Mouse (Mus musculus) midbrain, postnatal 0 days (tissue): ENCODE measurements around the gene Vash1. TPM values are rescaled to one million over a fixed set of nuclear protein-coding genes. Genes with fewer than 3 reads are reported as not detected.

Experiments
- ATAC-seq: fragments of 200-750 bp; cut with Nextera tagmentation; 2 replicates; pipeline ENCODE4 v1.8.0; 2017; ENCODE audit warnings: moderate number of reproducible peaks, mild to moderate bottlenecking, moderate TSS enrichment, moderate library complexity; ENCODE audit not compliant: low FRiP score
- DNase-seq: peaks from one replicate; pipeline ENCODE4 v3.0.0-alpha.2; 2015; ENCODE audit warnings: low spot score
- H3K27ac ChIP-seq: fragments of 300-500 bp; sonication (generic); 2 replicates; pipeline ENCODE4 v1.5.1; 2014; ENCODE audit warnings: low read depth, mild to moderate bottlenecking, low read length, mixed read lengths
- H3K27me3 ChIP-seq: fragments of 300-500 bp; sonication (generic); 2 replicates; pipeline ENCODE4 v1.6.1; 2014; ENCODE audit warnings: low read length, control low read depth, mixed read lengths; ENCODE audit not compliant: insufficient read depth
- H3K36me3 ChIP-seq: fragments of 300-500 bp; sonication (generic); 2 replicates; pipeline ENCODE4 v1.6.1; 2014; ENCODE audit warnings: low read length, control low read depth, mixed read lengths; ENCODE audit not compliant: insufficient read depth
- H3K4me1 ChIP-seq: fragments of 300-500 bp; sonication (generic); 2 replicates; pipeline ENCODE4 v1.6.1; 2014; ENCODE audit warnings: mild to moderate bottlenecking, control low read depth, antibody characterized with exemption, low read length, mixed read lengths; ENCODE audit not compliant: insufficient read depth
- H3K4me2 ChIP-seq: fragments of 300-500 bp; sonication (generic); 2 replicates; pipeline ENCODE4 v1.6.1; 2014; ENCODE audit warnings: low read depth, mild to moderate bottlenecking, low read length, mixed read lengths; ENCODE audit not compliant: poor library complexity, severe bottlenecking
- H3K4me3 ChIP-seq: fragments of 300-500 bp; sonication (generic); 2 replicates; pipeline ENCODE4 v1.5.1; 2014; ENCODE audit warnings: low read depth, mild to moderate bottlenecking, low read length, moderate library complexity
- H3K9ac ChIP-seq: fragments of 300-500 bp; sonication (generic); replicated peaks from 2 replicates; pipeline ENCODE4 v1.6.1; 2014; ENCODE audit warnings: mild to moderate bottlenecking, low read length, moderate library complexity, mixed read lengths; ENCODE audit not compliant: poor library complexity, severe bottlenecking
- H3K9me3 ChIP-seq: fragments of 300-500 bp; sonication (generic); 2 replicates; pipeline ENCODE4 v1.6.1; 2016; ENCODE audit warnings: low read length, control low read depth
- CTCF ChIP-seq: IDR thresholded peaks from 2 replicates; pipeline ENCODE4 v1.5.1; 2016; ENCODE audit warnings: antibody characterized with exemption, mild to moderate bottlenecking
- WGBS: fragments of 180-500 bp; shearing (Covaris S2); extraction: QIAGEN DNeasy Blood & Tissue Kit; methylation state at CpG from one replicate; pipeline ENCODE4 v1.1.7; 2014; 5-methylcytosine and 5-hydroxymethylcytosine counted together
- polyA plus RNA-seq: library from polyadenylated mRNA; unstranded; fragments of >200 nt; fragmentation: Nextera tagmentation; extraction: Ambion mirVana; gene quantifications from 2 replicates; pipeline ENCODE4 v1.2.1, GENCODE M21; 2015
- total RNA-seq: library from RNA; depleted of rRNA; stranded (reverse); fragments of >200 nt; gene quantifications from 2 replicates; pipeline ENCODE4 v1.2.3, GENCODE M21; 2014

Vash1 gene
- total and polyA plus RNA-seq, 2 experiments from 2014 or later: 25.4 to 89.4 TPM

DNA sequence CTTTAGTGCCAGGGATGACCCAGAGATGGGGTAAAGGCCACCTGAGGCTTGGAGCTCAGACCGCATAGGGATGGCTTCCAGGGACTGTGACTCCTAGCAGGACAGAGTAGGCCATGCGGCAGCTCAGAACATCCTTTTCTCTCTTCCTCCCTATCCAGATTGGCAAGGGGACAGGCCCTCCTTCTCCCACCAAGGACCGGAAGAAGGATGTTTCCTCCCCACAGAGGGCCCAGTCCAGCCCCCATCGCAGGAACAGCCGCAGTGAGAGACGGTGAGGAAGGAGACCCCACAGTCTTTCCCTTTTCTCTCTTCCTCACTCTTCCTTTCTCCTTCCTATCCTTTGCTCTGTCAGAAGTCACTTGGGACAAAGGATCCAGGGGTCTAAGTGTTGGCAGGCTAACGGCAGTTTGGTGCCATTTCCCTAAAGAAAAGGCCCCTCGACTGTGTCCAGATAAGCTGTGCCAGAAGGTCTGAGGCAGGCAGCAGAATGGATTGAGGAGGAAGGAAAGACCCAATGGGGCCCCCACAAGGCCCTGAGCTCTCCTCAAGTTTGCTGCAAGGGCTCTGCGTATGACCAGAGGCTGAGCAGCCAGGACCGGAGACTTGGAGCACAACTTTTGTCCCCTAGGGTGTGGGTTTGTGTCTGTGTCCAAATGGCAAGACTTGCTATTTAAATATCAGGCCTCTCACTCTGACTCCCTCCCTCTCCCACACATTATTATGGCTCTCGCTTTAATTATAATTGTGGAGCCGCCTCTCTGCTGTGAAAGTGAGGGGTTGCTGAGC, 12.4 kb downstream of the Vash1 start:
- DNase-seq: no peak
- 0 out of 2 replicates have a peak overlapping the region, but pooled peaks have one; percentile 26 for H3K27ac ChIP-seq
- H3K9me3 ChIP-seq: no peaks in the 10 kb centered on the region
- H3K27me3 ChIP-seq: no peaks in the 10 kb centered on the region
- H3K9ac ChIP-seq: no peak overlapping the region
- no peak overlapping the region for H3K4me3 ChIP-seq
- H3K4me1 ChIP-seq: peaks cover 2% of the 10 kb centered on the region; the same call in 1 of the 2 replicates
- 79% methylated on average over 12 of the region's 12 CpGs for WGBS
- no peak overlapping the region for H3K4me2 ChIP-seq
- peaks cover 70% of the 10 kb centered on the region for H3K36me3 ChIP-seq
- TF ChIP-seq CTCF: no peak
- no peak for ATAC-seq

DNA sequence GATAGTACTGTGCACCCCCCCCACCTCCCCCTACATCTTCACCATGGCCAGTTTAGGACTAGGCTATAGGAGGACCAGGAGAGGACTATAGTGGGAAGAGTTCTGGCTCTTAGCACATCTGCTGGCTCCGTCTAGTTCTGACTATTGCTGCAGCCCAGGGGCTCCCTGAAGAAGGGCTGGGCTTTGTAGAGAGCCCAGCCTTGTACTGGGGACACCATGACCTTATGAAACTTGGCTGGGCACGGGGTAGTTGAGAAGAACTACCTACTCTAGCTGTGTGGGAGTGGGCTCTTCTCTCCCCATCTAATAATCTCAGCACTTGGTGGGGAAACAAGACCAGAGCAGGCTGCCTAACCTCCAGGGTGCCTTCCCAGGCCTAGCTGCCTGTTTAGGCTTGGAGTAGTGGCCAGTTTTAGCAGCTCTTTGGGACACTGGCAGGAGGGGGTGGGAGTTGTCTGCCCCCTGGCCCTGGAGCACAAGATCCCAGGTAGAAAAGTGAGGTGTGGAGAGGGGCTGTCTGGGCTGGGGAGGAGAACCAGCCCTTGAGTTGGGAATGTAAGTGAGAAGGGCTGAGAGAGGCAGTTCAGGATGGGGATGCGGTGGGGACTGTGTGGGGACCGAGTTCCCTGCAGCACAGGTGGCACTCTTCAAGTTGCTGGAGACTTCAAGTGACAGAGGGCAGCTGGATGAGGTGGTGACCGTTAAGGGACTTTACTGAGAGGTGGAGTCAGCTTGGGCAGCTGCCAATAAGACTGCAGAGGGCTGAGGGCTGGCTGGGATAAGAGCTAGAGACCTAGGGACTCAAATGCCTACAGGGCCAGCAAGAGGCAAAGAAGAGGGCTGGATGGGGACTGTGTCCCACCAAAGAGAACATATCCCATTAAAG, 14.2 kb downstream of the Vash1 start:
- Histone ChIP-seq H3K27ac (no peak overlapping the region), H3K4me3 (no peak overlapping the region), H3K4me2 (no peak overlapping the region), H3K27me3 (no peaks in the 10 kb centered on the region), H3K4me1 (peaks cover 2% of the 10 kb centered on the region; the same call in 1 of the 2 replicates), H3K9me3 (no peaks in the 10 kb centered on the region), H3K36me3 (peaks cover 70% of the 10 kb centered on the region), H3K9ac (no peak overlapping the region)
- ATAC-seq (no peak), DNase-seq (no peak)
- no peak for TF ChIP-seq CTCF
- WGBS: 71% methylated on average over 5 of the region's 5 CpGs

DNA sequence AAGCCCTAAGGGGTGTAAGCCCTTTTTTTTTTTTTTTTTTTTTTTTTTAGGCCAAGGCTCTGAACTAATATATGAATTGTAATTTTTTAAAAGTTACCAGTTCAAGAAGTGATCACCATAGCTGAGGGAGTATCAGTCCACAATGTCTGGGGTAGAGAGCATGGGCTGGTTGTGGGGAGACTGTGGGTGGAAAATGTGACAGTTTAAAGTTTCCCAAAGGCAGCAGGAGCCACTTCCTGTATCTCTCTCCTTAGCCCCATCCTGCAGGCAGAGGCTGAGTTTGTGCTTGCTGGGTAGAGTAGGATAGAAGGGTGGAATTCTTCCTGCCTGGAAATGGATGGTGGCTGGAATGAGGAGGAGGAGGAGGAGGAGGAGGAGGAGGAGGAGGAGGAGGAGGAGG, 14.9 kb downstream of the Vash1 start:
- DNase-seq (no peak), ATAC-seq (no peak)
- no peaks in the 10 kb centered on the region for H3K9me3 ChIP-seq
- no peaks in the 10 kb centered on the region for H3K27me3 ChIP-seq
- no peak overlapping the region for H3K9ac ChIP-seq
- TF ChIP-seq CTCF: no peak
- no peak overlapping the region for H3K27ac ChIP-seq
- no peak overlapping the region for H3K4me3 ChIP-seq
- H3K36me3 ChIP-seq: peaks cover 64% of the 10 kb centered on the region
- H3K4me2 ChIP-seq: no peak overlapping the region
- peaks cover 2% of the 10 kb centered on the region; the same call in 1 of the 2 replicates for H3K4me1 ChIP-seq

DNA sequence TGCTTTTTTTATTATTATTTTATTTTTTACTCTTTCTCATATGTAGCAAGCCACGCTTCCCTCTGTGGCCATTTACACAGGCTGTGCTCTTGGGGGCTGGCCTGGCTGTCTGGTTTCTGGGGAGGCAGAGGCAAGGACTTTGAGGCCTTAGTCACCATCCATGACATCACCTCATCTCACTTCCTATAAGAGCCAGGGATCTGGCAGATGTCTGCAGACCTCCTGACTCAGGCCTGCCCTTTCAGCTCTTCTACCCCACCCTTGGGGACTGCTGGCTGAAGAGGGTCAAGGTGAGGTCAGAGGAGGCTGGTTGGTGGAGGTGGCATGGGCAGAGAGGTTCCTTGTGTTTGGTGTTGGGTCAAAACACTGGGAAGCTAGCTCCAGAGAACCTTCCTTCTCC, 15.9 kb downstream of the Vash1 start:
- Histone ChIP-seq H3K9me3 (no peaks in the 10 kb centered on the region), H3K4me1 (peaks cover 2% of the 10 kb centered on the region; the same call in 1 of the 2 replicates), H3K4me3 (no peak overlapping the region), H3K27ac (no peak overlapping the region), H3K27me3 (no peaks in the 10 kb centered on the region), H3K36me3 (peaks cover 57% of the 10 kb centered on the region), H3K4me2 (no peak overlapping the region), H3K9ac (no peak overlapping the region)
- no peak for TF ChIP-seq CTCF
- whole genome bisulfite sequencing: 90% methylated on average over 1 of the region's 1 CpGs
- DNase-seq (no peak), ATAC-seq (no peak)

DNA sequence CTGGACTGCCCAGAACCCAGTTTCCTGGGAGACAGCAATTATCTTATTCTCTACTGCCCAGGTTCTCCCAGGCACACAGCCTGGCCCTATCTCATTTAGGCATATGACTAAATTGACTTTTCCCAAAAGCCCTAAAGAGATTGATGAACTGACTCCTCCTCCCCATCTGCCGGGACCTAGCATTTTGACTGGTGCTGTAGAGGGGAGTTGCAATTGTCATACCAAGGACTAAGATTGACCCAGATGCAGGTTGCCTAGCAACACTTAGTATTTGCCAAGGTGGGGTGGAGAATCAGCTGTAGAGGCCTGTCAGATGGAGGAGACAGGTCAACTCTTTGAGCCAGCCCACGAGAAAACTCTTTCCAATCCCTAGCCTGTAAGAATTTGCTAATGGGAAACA, 19.5 kb downstream of the Vash1 start:
- no peak overlapping the region for H3K27ac ChIP-seq

DNA sequence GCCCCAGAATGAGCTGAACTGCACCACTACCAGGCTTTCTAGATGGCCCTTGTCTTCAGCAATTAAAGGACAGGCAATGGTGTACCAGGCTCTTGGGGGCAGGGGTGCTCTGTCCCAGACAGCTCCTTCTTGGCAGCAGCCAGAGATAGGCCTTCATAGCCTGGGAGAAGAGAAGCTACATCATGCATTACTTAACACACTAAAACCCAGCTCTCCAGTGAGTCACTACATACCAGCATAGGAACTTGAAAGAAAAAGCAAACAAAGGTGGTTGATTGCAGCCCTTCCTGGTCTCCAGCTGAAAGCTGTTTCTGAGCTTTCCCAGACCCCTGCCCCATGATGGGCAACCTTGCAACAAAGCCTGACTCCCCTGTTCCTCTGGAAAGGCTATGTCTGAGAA, 20.0 kb downstream of the Vash1 start:
- no peaks in the 10 kb centered on the region for H3K27me3 ChIP-seq
- no peak overlapping the region for H3K4me3 ChIP-seq
- H3K36me3 ChIP-seq: peaks cover 38% of the 10 kb centered on the region
- H3K9ac ChIP-seq: no peak overlapping the region
- no peaks in the 10 kb centered on the region for H3K9me3 ChIP-seq
- DNase-seq (no peak), ATAC-seq (no peak)
- H3K4me2 ChIP-seq: no peak overlapping the region
- H3K27ac ChIP-seq: no peak overlapping the region
- no peaks in the 10 kb centered on the region; the same call in 1 of the 2 replicates for H3K4me1 ChIP-seq
- TF ChIP-seq CTCF: no peak

More for the DNA sequence above, 19.5 kb downstream of the Vash1 start:
- Histone ChIP-seq H3K36me3 (peaks cover 35% of the 10 kb centered on the region), H3K9me3 (no peaks in the 10 kb centered on the region), H3K4me3 (no peak overlapping the region), H3K9ac (no peak overlapping the region), H3K27me3 (no peaks in the 10 kb centered on the region), H3K4me1 (no peaks in the 10 kb centered on the region; the same call in 1 of the 2 replicates), H3K4me2 (no peak overlapping the region)
- WGBS: 40% methylated on average over 2 of the region's 2 CpGs
- no peak for TF ChIP-seq CTCF
- DNase-seq: no peak
- no peak for ATAC-seq
